Mouse (Mus musculus) olfactory bulb, adult 2 months (tissue): ENCODE results near the gene Fbxo3. TPM values are rescaled to one million over a fixed set of nuclear protein-coding genes. Genes with fewer than 3 reads are reported as not detected.
"Not testable (repeated sequence)": the region's sequence is repeated elsewhere in the genome, so short reads cannot be mapped to it uniquely, and the experiment has no call there.

Source experiments
- H3K27ac ChIP-seq: fragments of 200-500 bp; 2 replicates; pipeline ENCODE4 v1.5.1; 2012; ENCODE audit warnings: low read depth, low read length; ENCODE audit not compliant: insufficient read depth
- H3K4me1 ChIP-seq: fragments of 200-500 bp; 2 replicates; pipeline ENCODE4 v1.6.1; 2012; ENCODE audit warnings: low read length; ENCODE audit not compliant: control insufficient read depth, insufficient read depth
- H3K4me3 ChIP-seq: fragments of 200-500 bp; 2 replicates; pipeline ENCODE4 v1.5.1; 2012; ENCODE audit warnings: mild to moderate bottlenecking, low read depth, low read length, moderate library complexity; ENCODE audit not compliant: insufficient read depth
- CTCF ChIP-seq: fragments of 200-500 bp; IDR thresholded peaks from 2 replicates; pipeline ENCODE4 v1.5.1; 2012; ENCODE audit warnings: low read depth, mild to moderate bottlenecking, low read length, moderate library complexity; ENCODE audit not compliant: insufficient read depth
- POLR2A ChIP-seq: fragments of 200-500 bp; IDR thresholded peaks from 2 replicates; pipeline ENCODE4 v1.6.1; 2012; ENCODE audit warnings: mild to moderate bottlenecking, low read depth, low read length, moderate library complexity; ENCODE audit not compliant: insufficient read depth
- WGBS: fragments of 180-500 bp; shearing (Covaris S2); methylation state at CpG from one replicate; pipeline ENCODE4 v1.1.7; 2018; 5-methylcytosine and 5-hydroxymethylcytosine counted together
- polyA plus RNA-seq: library from polyadenylated mRNA; stranded (reverse); fragments of >200 nt; gene quantifications from 2 replicates; pipeline ENCODE4 v1.2.4, GENCODE M21; 2012; ENCODE audit warnings: low replicate concordance; ENCODE audit not compliant: missing spikeins, insufficient read depth, insufficient read length

The Fbxo3 gene
- polyA plus RNA-seq: not detected in 2 replicates

DNA sequence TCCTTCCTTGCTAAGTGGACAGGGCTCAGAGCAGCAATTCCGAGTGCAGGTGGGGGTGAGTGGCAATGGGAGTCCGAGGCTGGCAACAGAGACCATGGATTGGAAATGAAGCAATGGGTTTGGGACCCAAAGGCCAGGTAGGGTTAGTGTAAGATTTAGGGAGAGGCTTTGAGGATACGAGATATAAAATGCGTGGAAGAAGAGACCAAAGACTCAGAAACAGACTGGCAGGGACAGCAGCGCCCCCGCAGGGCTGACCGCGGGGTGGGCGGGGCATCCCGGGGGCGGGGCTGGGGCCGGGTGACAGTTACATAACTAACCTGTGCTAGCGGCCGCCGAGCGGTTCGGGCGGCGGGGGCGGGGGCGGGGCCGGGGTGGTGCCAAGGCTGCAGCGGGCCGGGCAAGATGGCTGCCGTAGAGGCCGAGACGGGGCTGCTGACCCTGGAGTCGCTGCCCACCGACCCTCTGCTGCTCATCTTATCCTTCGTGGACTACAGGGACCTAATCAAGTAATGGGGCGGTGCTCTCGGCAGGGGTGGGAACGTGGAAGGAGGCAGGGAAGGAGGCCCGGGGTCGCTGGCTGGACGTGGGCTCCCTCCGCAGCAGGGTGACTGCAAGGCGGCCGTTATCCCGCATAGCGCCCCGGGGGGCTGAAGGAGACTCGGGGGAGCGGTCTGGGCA, at the start of gene Fbxo3:
Gene Fbxo3 (plus strand): TSS at position 264 of the 681 bp plus-strand sequence.
- no peaks in the 10 kb centered on the region; the same call in 1 of the 2 replicates for H3K4me1 ChIP-seq
- peak within 1 kb of the TSS; percentile 40 for H3K27ac ChIP-seq
- WGBS: under 1% methylated on average over 43 of the region's 44 CpGs
- peak within 1 kb of the TSS; percentile 93 for H3K4me3 ChIP-seq
- no peak for TF ChIP-seq CTCF
- 0 out of 2 replicates have a peak, but pooled peaks have one; percentile 36 for TF ChIP-seq POLR2A

- peaks cover under 1% of the 10 kb centered on the region; the same call in 1 of the 2 replicates for H3K4me1 ChIP-seq
- whole genome bisulfite sequencing: 7% methylated on average over 5 of the region's 5 CpGs
- no peak overlapping the region for H3K27ac ChIP-seq
Measured at GRCm38 (mm10) chr2:103982250-103982649, 45.3 kb upstream of the Fbxo3 start.

GRCm38 (mm10) chr2:103983146-103983545, 44.4 kb upstream of the Fbxo3 start:
- no peak overlapping the region for H3K27ac ChIP-seq
- 89% methylated on average over 10 of the region's 10 CpGs for WGBS
- no peak overlapping the region for H3K4me3 ChIP-seq
- H3K4me1 ChIP-seq: no peaks in the 10 kb centered on the region
- TF ChIP-seq CTCF (no peak), POLR2A (no peak)

More at GRCm38 (mm10) chr2:103982250-103982649, 45.3 kb upstream of the Fbxo3 start:
- no peak overlapping the region for H3K4me3 ChIP-seq
- TF ChIP-seq POLR2A (no peak), CTCF (peak; percentile 83)

DNA sequence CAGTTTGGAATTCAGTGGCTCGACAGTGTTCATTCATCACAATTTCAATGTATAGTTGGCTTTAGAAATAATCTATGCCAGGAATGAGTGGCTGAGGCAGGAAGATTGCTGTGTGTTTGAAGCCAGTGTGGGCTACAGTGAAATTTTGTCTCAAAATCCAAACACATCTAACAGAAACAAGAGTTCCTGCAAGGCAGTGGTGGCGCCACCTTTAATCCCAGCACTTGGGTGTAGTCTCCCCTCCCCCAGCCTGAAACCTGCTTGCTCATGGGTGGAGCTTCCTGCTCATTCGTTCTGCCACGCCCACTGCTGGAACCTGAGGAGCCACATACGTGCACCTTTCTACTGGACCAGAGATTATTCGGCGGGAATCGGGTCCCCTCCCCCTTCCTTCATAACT, 39.9 kb upstream of the Fbxo3 start:
- H3K27ac ChIP-seq, H3K4me3 ChIP-seq, H3K4me1 ChIP-seq: not testable (repeated sequence)
- WGBS: 78% methylated on average over 8 of the region's 8 CpGs

DNA sequence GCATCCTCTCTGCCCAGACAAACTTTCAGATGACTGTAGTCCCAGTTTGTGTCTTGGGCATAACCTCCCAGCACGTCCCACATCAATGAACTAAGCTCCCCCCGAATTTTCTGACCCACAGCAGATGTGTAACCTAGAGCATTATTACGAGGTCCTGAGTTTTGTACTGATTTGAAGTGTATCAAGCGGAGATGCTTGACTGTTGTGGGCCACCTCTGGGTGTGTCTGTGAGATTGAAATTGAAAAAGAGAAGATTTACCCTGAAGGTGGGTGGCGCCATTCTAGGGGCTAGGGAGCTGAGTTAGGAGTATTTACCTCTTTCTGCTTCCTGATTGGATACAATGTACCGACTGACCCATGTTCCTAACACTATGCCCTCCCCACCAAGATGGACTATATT, 37.8 kb upstream of the Fbxo3 start:
- H3K4me1 ChIP-seq: no peaks in the 10 kb centered on the region

DNA sequence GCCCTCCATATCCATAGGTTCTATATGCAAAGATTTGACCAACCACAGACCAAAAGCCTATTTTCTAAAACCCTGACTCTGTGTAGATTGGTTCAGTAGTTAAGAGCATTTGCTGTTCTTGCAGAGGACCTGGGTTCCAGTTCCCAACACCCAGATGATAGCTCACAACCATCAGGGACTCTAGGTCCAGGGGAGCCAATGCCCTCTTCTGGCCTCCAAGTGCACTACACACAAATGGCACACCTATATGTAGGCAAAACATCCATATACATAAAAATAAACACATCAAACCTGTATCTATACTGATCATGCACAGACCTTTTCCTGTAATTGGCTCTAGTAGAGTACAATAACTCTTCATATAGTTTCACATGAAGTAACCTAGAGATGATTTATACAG, 36.2 kb upstream of the Fbxo3 start:
- no peaks in the 10 kb centered on the region for H3K4me1 ChIP-seq
- no peak for TF ChIP-seq CTCF
- TF ChIP-seq POLR2A: no peak
- no peak overlapping the region for H3K4me3 ChIP-seq
- no peak overlapping the region for H3K27ac ChIP-seq

More for the DNA sequence above, 37.8 kb upstream of the Fbxo3 start:
- Histone ChIP-seq H3K27ac (no peak overlapping the region), H3K4me3 (no peak overlapping the region)
- 92% methylated on average over 6 of the region's 6 CpGs for WGBS
- TF ChIP-seq CTCF (no peak), POLR2A (no peak)

DNA sequence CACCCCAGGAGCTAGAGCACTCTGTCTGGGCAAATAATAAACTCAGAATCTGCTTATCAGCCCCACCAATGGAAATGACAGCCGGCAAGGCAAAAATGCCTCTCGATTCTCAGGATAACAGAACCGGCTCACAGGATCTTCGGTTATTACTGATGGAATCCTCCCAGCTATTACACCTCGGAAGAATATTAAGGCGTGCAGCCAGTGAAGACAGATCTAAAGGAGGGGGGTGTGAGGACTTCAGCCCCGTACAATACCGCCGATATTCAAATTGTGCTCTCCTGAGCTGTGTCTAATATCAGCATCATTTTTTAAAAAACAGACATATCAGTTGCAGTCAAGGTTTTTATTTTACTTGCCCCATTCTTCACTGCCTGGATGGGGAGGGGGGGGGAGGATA, 35.4 kb upstream of the Fbxo3 start:
- H3K4me3 ChIP-seq: no peak overlapping the region
- TF ChIP-seq CTCF: no peak
- no peak for TF ChIP-seq POLR2A
- no peak overlapping the region for H3K27ac ChIP-seq
- no peaks in the 10 kb centered on the region for H3K4me1 ChIP-seq
- 76% methylated on average over 9 of the region's 9 CpGs for WGBS

- no peak for TF ChIP-seq CTCF
- no peak for TF ChIP-seq POLR2A
- Histone ChIP-seq H3K4me1 (no peaks in the 10 kb centered on the region), H3K4me3 (no peak overlapping the region), H3K27ac (no peak overlapping the region)
- WGBS: 60% methylated on average over 17 of the region's 17 CpGs
Measured at GRCm38 (mm10) chr2:103992618-103993332, 34.7 kb upstream of the Fbxo3 start.

- WGBS: 25% methylated on average over 2 of the region's 2 CpGs
- no peak for TF ChIP-seq POLR2A
- TF ChIP-seq CTCF: no peak
- Histone ChIP-seq H3K4me1 (peaks cover 10% of the 10 kb centered on the region; the same call in 1 of the 2 replicates), H3K4me3 (no peak overlapping the region), H3K27ac (no peak overlapping the region)
Measured at GRCm38 (mm10) chr2:104001076-104001475, 26.4 kb upstream of the Fbxo3 start.

GRCm38 (mm10) chr2:104001861-104002260, 25.7 kb upstream of the Fbxo3 start:
- TF ChIP-seq CTCF (no peak), POLR2A (no peak)
- Histone ChIP-seq H3K4me3 (no peak overlapping the region), H3K4me1 (peaks cover 10% of the 10 kb centered on the region; the same call in 1 of the 2 replicates), H3K27ac (no peak overlapping the region)
- WGBS: 67% methylated on average over 4 of the region's 4 CpGs
